Mouse (Mus musculus) ES-E14 (cell line): ENCODE data around the gene Epb41. TPM values are rescaled to one million over a fixed set of nuclear protein-coding genes. Genes with fewer than 3 reads are reported as not detected.

Experiments
- DNase-seq: peaks from one replicate; pipeline ENCODE4 v3.0.0-alpha.2; 2013; ENCODE audit warnings: low read depth, low spot score
- H3K27ac ChIP-seq: 2 replicates; pipeline ENCODE4 v1.5.1; 2012; ENCODE audit warnings: low read depth, mild to moderate bottlenecking, low read length, moderate library complexity, mixed read lengths; ENCODE audit not compliant: poor library complexity, insufficient read depth, severe bottlenecking
- H3K36me3 ChIP-seq: 2 replicates; pipeline ENCODE4 v1.6.1; 2012; ENCODE audit warnings: mild to moderate bottlenecking, low read length, moderate library complexity, mixed read lengths; ENCODE audit not compliant: control insufficient read depth, poor library complexity, insufficient read depth, severe bottlenecking
- H3K4me1 ChIP-seq, 2 experiments: fragments of 150-350 bp in 1 of 2; sonication (generic) in 1 of 2; 2 replicates each; pipeline ENCODE4 v1.6.1; 2012; ENCODE audit warnings: low read length in 2 of 2, mild to moderate bottlenecking in 1 of 2, mixed read lengths in 1 of 2; ENCODE audit not compliant: control insufficient read depth in 2 of 2, insufficient read depth in 2 of 2, poor library complexity in 1 of 2
- H3K4me3 ChIP-seq, 2 experiments: fragments of 150-350 bp in 1 of 2; sonication (generic) in 1 of 2; 2 replicates each; pipeline ENCODE4 v1.5.1; 2012; ENCODE audit warnings: low read length in 2 of 2, low read depth in 1 of 2, mild to moderate bottlenecking in 1 of 2, mixed read lengths in 1 of 2; ENCODE audit not compliant: insufficient read depth in 1 of 2, poor library complexity in 1 of 2, severe bottlenecking in 1 of 2
- H3K9ac ChIP-seq: 2 replicates; pipeline ENCODE4 v1.6.1; 2012; ENCODE audit warnings: low read depth, mild to moderate bottlenecking, low read length, mixed read lengths; ENCODE audit not compliant: poor library complexity, insufficient read depth, severe bottlenecking
- H3K9me3 ChIP-seq: fragments of 150-350 bp; sonication (generic); 2 replicates; pipeline ENCODE4 v1.6.1; 2012; ENCODE audit warnings: low read depth, mild to moderate bottlenecking, low read length; ENCODE audit not compliant: control insufficient read depth, insufficient read depth
- CHD2 ChIP-seq: IDR thresholded peaks from 2 replicates; pipeline ENCODE4 v1.6.1; 2014; ENCODE audit warnings: mild to moderate bottlenecking, low read depth, low read length, inconsistent platforms
- HCFC1 ChIP-seq: IDR thresholded peaks from 2 replicates; pipeline ENCODE4 v1.6.1; 2012; ENCODE audit warnings: low read length, inconsistent platforms, borderline replicate concordance; ENCODE audit not compliant: insufficient read depth
- MAFK ChIP-seq: IDR thresholded peaks from 2 replicates; pipeline ENCODE4 v1.6.1; 2014; ENCODE audit warnings: mild to moderate bottlenecking, low read depth, low read length, inconsistent platforms; ENCODE audit not compliant: insufficient read depth
- ZC3H11A ChIP-seq: IDR thresholded peaks from 2 replicates; pipeline ENCODE4 v1.6.1; 2012; ENCODE audit warnings: low read depth, mild to moderate bottlenecking, inconsistent platforms, low read length, borderline replicate concordance
- ZNF384 ChIP-seq: IDR thresholded peaks from 2 replicates; pipeline ENCODE4 v1.6.1; 2012; ENCODE audit warnings: low read depth, low read length, inconsistent platforms
- in situ Hi-C, 2 experiments: fragments of 600-800 bp; cut with MboI; formaldehyde crosslinking; loops; one replicate each; pipeline ENCODE4 v1.15.1; 2025; ENCODE audit warnings: low sequenced_read_pairs in 2 of 2, inconsistent platforms in 1 of 2; ENCODE audit not compliant: unreplicated experiment in 2 of 2
- total RNA-seq: library from RNA; depleted of rRNA; stranded (reverse); fragments of 300-350 nt; gene quantifications from 2 replicates; pipeline ENCODE4 v1.2.3, GENCODE M21; 2012

Gene Epb41
- total RNA-seq, 1 experiment, result 16.3 TPM

- Histone ChIP-seq H3K4me3 (no peak overlapping the region), H3K27ac (no peak overlapping the region), H3K4me1 (no peaks in the 10 kb centered on the region), H3K9me3 (no peaks in the 10 kb centered on the region), H3K36me3 (no peaks in the 10 kb centered on the region), H3K9ac (no peak overlapping the region)
- DNase-seq, result no peak
- in situ Hi-C loops, result loop anchor here in 1 of 2 experiments (10.0 kb wide), 1 partner anchor 110 kb away; no protein-coding TSS in a partner anchor
- TF ChIP-seq MAFK, result no peak
Observed at GRCm38 (mm10) chr4:132085114-132085513, 10.0 kb upstream of the Epb41 start.

GRCm38 (mm10) chr4:132080492-132080983 lies 5.4 kb upstream of the Epb41 start:
- in situ Hi-C loops, result loop anchor here in 1 of 2 experiments (10.0 kb wide), 1 partner anchor 106 kb away; no protein-coding TSS in a partner anchor
- no peak overlapping the region for H3K4me3 ChIP-seq
- no peaks in the 10 kb centered on the region for H3K9me3 ChIP-seq
- TF ChIP-seq ZC3H11A, result no peak
- TF ChIP-seq HCFC1, result no peak
- TF ChIP-seq CHD2, result no peak
- no peak for TF ChIP-seq MAFK
- TF ChIP-seq ZNF384, result no peak
- no peak overlapping the region for H3K27ac ChIP-seq
- H3K9ac ChIP-seq, result no peak overlapping the region
- no peak for DNase-seq
- H3K4me1 ChIP-seq, result peaks cover 4 to 5% of the 10 kb centered on the region in 2 experiments; a peak in 2 of 4 replicates
- H3K36me3 ChIP-seq, result no peaks in the 10 kb centered on the region

GRCm38 (mm10) chr4:132079555-132080275 lies 4.6 kb upstream of the Epb41 start:
- Histone ChIP-seq H3K4me1 (peaks cover 4 to 5% of the 10 kb centered on the region in 2 experiments; a peak in 2 of 4 replicates), H3K9ac (no peak overlapping the region), H3K9me3 (no peaks in the 10 kb centered on the region), H3K4me3 (no peak overlapping the region), H3K36me3 (no peaks in the 10 kb centered on the region), H3K27ac (no peak overlapping the region)
- TF ChIP-seq ZNF384 (peak; percentile 97), CHD2 (no peak), ZC3H11A (peak; percentile 66; the same call in 1 of the 2 replicates), HCFC1 (no peak)
- DNase-seq, result peak; percentile 59
- in situ Hi-C loops, result loop anchor here in 1 of 2 experiments (10.0 kb wide), 1 partner anchor 105 kb away; no protein-coding TSS in a partner anchor

DNA sequence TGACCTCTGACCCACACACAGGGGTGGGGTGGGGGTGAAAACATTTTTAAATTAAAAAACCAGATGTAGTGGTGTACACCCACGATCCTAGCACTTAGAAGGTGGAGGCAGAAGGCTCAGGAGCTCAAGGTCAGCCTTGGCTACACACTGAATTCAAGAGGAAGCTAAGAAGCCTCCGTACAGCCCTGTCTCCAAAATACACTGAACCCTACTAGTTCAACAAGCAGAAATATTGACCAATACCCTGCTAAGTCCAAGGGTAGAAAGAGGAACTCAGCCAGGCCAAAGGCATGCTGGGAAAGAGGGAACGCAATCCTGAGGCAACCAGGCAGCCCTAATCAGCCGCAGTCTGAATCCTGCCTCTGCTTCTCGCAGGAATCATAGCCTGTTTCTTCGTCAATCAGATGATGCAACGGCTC lies 3.2 kb upstream of the Epb41 start:
- no peak overlapping the region for H3K4me3 ChIP-seq
- H3K27ac ChIP-seq, result no peak overlapping the region
- H3K9me3 ChIP-seq, result no peaks in the 10 kb centered on the region
- in situ Hi-C loops, result no loop called here
- no peak for TF ChIP-seq MAFK
- no peak for TF ChIP-seq HCFC1
- TF ChIP-seq CHD2, result no peak
- TF ChIP-seq ZNF384, result no peak
- no peak for TF ChIP-seq ZC3H11A
- DNase-seq, result no peak
- H3K4me1 ChIP-seq, result peaks cover 5 to 8% of the 10 kb centered on the region in 2 experiments; a peak in 2 of 4 replicates
- H3K9ac ChIP-seq, result no peak overlapping the region
- H3K36me3 ChIP-seq, result no peaks in the 10 kb centered on the region
